Mouse (Mus musculus) lung, postnatal 10 days (tissue): Measurements from ENCODE around the gene Hivep3.

Source experiments
- DNase-seq: peaks from one replicate; pipeline ENCODE4 v3.0.0; 2021

Hivep3 gene

GRCm38 (mm10) chr4:119733184-119733880 lies at the start of gene Hivep3:
Gene Hivep3 (plus strand): TSS chr4:119733784.
- DNase-seq: peak; percentile 100

GRCm38 (mm10) chr4:119685746-119686145 lies 47.8 kb upstream of the Hivep3 start:
- DNase-seq: no peak

- no peak for DNase-seq
These were observed 35.2 kb upstream of the Hivep3 start for GRCm38 (mm10) chr4:119698339-119698738.

- DNase-seq: peak; percentile 19
These were observed 32.2 kb upstream of the Hivep3 start for GRCm38 (mm10) chr4:119701269-119701954.

DNA sequence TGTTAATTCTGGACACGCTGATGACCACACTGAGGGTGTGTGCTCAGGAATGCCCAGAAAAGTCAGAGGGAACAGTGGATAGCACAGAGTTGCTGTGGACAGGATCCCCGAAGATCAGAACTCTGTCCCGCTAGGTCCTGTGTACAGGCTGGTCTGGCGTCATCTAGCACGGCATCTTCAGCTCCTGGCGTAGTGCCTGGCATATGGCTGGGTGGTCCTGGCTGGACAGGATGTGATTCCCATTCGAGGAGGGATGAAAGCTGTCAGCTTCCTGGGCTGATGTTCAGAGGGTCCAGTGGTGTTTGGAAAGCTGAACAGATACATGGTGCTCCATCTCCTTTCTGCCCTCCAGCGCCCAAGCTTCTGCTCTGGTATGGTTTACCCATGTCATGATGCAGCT lies 29.6 kb upstream of the Hivep3 start:
- DNase-seq: no peak

GRCm38 (mm10) chr4:119707326-119707725 lies 26.3 kb upstream of the Hivep3 start:
- no peak for DNase-seq

- DNase-seq: peak; percentile 10
These were observed 25.8 kb upstream of the Hivep3 start for GRCm38 (mm10) chr4:119707751-119708150.

DNA sequence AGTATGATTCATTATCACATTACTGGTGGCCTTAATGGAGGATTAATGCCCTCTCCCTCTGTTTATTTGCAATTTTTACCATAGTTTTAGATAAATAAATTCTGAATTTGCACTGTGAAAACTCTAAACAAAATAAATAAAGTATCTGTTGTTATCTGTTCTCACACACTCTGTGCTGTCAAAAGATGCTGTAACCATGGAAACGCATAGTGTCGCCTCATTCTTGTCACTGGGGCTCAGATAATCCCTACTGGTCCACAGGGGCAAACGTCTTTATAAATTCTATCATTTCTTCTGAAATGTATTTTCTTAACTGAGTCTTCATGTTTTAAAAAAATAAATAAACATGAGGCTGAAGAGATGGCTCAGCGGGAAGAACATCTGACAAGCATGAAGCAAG lies 23.4 kb upstream of the Hivep3 start:
- DNase-seq: no peak

DNA sequence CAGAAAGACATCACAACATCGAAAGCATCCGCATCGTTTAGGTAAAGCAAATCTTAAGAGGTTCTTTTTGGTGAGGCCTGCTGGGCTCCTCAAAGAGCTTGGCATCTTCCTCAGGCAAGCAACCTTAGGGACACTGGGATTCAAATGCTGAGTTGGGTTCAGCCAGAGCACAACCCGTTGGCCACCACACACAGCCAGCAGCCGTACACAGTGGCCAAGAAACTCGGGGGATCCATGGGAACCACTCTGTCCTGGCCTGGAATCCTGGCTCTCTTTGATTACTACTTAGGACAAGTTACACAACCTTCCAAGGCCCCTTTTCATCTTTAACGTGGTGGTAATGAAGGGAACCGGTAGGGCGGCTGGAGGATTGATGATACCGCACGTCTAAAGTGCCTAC lies 16.1 kb upstream of the Hivep3 start:
- no peak for DNase-seq

- no peak for DNase-seq
These were observed 12.1 kb upstream of the Hivep3 start for GRCm38 (mm10) chr4:119721531-119721930.

DNA sequence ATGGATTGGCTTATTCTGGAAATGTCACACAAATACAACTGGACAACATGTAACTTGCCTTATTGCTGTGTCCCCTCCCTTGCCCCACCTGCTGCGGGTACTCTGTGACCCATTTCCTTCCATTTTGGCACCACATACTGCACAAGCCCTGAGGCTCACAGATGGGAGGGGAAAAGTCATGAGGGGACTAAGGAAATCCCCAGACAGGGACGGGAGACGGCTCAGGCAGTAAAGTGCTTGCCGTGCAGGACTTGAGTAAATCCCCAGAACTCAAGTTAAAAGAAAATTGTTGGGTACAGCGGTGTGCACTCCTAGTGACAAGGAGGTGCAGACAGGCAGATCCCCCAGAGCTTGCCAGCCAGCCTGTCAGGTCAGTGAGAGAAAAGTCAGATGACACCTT lies 7.5 kb upstream of the Hivep3 start:
- DNase-seq: no peak

DNA sequence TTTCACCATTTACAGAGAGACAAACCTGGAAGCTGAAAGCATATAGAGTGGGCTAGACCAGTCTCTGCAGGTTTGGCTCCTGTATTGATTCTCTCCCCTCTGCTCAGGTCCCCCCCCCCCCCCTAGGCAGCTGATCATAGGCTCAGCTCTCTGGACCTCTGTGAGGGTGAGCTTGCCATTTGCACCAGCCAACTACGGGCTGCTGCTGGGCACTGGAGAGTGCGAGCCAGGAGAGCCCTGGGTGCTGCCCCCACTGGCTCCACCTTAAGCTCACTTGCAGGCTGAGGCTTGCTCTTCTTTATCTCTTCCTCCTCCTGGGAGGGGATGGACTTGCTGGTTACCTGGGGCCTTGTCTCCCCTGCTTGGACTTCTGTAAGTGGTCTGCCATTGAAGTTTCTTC lies 5.7 kb upstream of the Hivep3 start:
- no peak for DNase-seq

DNA sequence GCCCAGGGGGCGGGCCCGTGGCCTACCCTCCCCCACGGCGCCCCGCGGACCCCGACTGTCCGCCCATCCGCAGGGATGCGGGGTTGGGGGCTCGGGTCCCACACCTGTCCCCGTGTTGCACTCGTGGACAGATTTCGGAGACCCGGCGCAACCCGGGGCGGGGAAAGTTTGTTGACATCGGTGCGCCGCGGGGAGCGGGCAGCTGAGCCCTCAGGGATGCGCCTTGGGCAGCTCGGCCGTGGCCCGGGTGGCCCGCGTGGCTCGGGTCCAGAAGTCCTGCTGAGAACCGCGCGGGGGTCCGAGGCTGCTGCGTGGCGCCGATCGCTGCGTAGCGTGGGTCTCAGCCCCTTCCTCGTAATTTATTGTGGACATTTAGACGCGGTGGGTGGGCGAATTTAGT lies 358 bp downstream of the Hivep3 start:
- DNase-seq: peak; percentile 57

DNA sequence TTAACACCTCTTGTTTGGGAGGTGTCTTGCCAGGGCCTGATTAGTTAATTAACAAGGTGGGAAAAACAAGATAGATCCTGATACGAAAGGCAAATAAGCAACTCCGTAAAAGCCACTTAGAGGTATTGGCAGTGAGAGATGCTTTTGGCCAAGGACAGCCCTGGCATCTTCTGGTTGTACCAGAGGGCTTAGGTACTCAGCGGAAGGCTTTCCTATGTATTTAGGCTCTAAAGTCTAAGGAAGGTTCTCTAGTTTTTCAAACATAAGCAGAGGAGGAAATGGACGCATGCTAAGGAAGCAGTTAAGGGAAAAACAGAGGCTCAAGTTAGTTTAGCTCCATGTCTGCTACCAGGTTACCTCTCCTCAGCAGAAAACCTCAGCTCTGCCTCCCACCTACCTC lies 768 bp downstream of the Hivep3 start:
- DNase-seq: no peak

GRCm38 (mm10) chr4:119738641-119739040 lies 5.1 kb downstream of the Hivep3 start:
- peak; percentile 63 for DNase-seq

- no peak for DNase-seq
These were observed 5.9 kb downstream of the Hivep3 start for GRCm38 (mm10) chr4:119739301-119740062.

DNA sequence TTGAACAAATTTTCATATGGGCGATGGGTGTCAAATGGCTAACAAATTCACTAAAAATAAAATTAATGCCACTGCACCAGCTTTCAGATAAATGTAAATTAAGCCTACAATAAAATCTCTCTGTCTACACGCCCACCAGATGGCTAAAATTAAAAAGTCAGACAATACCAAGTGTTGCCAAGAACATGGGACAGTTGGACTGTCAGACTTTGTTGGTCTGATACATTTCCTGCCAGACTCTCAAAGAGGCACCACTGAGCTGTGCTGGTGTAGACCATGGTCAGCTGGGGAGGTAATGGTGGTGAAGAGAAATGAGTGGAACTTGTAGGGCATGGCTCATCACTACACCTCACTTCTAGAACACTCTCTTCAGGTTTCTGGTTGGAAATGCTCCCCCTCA lies 14.8 kb downstream of the Hivep3 start:
- no peak for DNase-seq

GRCm38 (mm10) chr4:119750157-119750556 lies 16.6 kb downstream of the Hivep3 start:
- DNase-seq: no peak

- peak; percentile 55 for DNase-seq
These were observed 17.2 kb downstream of the Hivep3 start for GRCm38 (mm10) chr4:119750681-119751211.

DNA sequence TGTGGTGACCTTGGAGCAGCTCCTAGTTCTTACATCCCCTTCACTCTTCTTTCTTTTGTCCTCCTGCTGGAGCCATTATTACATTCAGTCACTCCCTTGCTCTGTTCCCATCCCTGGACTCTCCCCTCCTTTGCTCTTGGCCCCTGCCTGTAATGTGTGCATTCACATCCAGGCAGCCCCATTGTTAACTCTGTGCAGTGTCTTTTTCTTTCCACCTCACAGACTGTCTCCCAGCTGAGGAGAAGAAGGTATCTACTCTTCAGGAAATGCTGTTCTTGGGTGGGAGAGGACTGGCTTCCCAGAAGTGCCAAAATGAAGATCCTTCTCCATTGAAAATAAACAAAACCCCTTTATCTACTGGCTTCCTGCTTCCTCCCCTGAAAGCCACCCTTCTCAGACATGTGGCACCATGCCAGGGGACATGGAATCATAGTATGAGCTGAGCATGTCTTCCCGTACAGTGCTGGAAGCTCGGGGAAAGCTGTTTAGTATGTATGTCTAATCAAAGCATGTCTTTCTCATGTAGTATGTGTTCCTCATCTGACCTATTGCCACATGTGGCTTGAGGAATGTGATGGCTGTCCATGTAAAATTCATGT lies 17.9 kb downstream of the Hivep3 start:
- peak; percentile 78 for DNase-seq

DNA sequence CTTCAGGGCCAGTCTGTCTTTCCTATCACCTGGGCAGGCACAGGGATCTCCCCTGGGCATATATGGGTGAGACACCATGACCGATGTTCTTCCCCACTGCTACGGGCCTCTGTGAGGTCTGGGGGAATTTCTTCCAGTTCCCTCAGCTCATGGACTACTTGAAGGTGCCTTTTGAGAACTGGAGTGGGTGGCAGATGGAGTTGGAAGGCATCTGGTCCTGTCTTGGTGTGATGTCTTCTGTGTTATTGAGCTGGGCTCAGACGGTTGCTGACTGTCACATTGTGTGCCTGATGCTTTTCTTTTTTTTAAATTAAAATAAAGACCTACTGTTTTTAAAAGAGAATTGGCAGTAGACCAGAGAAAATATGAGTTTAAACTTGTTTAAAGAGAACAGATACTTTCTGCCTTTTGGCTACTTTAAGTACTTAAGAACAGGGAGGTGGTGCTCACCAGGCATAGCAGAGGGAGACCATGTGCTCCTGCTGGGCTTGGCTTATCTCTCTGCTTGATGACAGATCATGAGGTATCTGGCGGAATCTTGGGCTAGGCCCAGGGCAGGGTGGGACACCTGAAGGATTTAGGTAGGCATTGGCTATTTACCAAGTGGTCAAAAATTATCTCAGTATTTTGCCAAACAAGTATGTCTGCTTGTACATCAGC lies 26.1 kb downstream of the Hivep3 start:
- DNase-seq: no peak

DNA sequence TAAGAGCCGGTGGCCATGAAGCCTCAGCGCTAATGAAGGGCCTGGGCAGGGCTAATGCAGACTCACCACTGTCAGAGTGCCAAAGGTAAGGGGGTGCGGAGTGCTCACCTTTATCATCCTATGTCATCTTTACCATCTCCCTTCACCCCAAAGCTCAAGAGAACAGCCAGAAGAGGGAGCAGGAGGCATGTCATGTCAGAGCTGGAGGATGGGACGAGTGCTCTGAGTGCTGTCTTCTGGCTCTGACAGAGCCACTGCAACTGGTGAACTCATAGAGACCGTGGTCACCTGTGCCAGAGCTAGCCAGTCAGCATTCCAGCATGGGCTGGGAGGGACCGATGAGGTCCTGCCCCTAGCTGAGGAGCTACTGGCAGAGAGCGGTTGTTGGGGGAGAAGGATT lies 27.2 kb downstream of the Hivep3 start:
- DNase-seq: no peak
